Mouse (Mus musculus): ENCODE measurements around the gene Sarm1. TPM values are rescaled to one million over a fixed set of nuclear protein-coding genes. Genes with fewer than 3 reads are reported as not detected.

Gene Sarm1
- polyA plus RNA-seq, 1 experiment: 2.5 TPM

DNA sequence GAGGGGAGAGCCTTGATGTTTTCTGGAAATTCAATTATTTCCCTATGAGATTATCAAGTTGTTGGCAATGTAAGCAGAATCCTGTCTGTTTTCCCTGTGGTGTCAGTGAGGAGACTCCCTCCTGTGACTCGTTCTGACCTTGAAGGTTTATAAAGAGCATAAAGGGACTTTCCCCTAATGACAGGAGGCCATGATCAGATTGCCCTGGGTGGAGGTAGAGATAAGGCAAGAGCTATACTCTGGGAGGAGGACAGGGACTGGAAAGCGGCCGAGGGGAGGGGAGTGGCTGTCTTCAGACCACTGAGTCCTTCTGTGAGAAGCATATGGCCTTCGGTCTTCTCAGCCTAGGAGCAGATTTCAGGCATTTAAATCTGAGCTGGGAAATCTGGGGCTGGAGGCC, 63.5 kb downstream of the Sarm1 start:
- Histone ChIP-seq H3K36me3 (ENCODE audit: control insufficient read depth, insufficient read depth, low read length) (no peaks in the 10 kb centered on the region), H3K4me3 (ENCODE audit: control insufficient read depth, low read depth, low read length) (no peak overlapping the region), H3K27me3 (ENCODE audit: control insufficient read depth, insufficient read depth, low read length) (no peaks in the 10 kb centered on the region), H3K4me1 (ENCODE audit: control insufficient read depth, insufficient read depth, low read length) (peaks cover 10% of the 10 kb centered on the region), H3K27ac (ENCODE audit: control insufficient read depth, insufficient read depth, low read depth, low read length) (no peak overlapping the region)
- TF ChIP-seq POLR2A (IDR thresholded peaks at IDR 0.05; ENCODE audit: control insufficient read depth, low read depth, low read length) (no peak), CTCF (IDR thresholded peaks at IDR 0.05; ENCODE audit: control insufficient read depth, insufficient read depth, insufficient replicate concordance, low read depth, low read length) (no peak)

DNA sequence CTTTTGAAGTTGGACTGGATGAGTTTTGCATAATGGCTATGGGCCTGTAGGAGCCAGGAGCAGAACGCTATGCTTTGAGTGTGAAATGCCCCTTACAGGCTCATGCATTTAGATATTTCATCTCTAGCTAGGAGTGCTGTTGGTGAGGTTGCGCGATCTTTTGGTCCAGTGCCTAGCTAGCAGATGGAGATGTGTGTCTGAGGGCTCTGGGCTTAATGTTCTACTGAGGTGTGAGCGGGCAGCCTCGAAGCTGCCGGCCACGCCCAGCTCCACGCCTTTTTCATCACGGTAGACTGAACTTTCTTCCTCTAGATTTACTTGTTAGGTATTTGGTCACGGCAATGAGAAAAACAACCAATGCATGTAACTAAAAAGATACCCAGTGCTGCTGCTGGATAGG, 66.4 kb downstream of the Sarm1 start:
- TF ChIP-seq CTCF (IDR thresholded peaks at IDR 0.05; ENCODE audit: control insufficient read depth, insufficient read depth, insufficient replicate concordance, low read depth, low read length): no peak
- TF ChIP-seq POLR2A (IDR thresholded peaks at IDR 0.05; ENCODE audit: control insufficient read depth, low read depth, low read length): no peak
- no peak overlapping the region for H3K4me3 ChIP-seq (ENCODE audit: control insufficient read depth, low read depth, low read length)
- H3K27ac ChIP-seq (ENCODE audit: control insufficient read depth, insufficient read depth, low read depth, low read length): no peak overlapping the region
- no peaks in the 10 kb centered on the region for H3K36me3 ChIP-seq (ENCODE audit: control insufficient read depth, insufficient read depth, low read length)
- H3K4me1 ChIP-seq (ENCODE audit: control insufficient read depth, insufficient read depth, low read length): peaks cover 8% of the 10 kb centered on the region
- no peaks in the 10 kb centered on the region for H3K27me3 ChIP-seq (ENCODE audit: control insufficient read depth, insufficient read depth, low read length)

DNA sequence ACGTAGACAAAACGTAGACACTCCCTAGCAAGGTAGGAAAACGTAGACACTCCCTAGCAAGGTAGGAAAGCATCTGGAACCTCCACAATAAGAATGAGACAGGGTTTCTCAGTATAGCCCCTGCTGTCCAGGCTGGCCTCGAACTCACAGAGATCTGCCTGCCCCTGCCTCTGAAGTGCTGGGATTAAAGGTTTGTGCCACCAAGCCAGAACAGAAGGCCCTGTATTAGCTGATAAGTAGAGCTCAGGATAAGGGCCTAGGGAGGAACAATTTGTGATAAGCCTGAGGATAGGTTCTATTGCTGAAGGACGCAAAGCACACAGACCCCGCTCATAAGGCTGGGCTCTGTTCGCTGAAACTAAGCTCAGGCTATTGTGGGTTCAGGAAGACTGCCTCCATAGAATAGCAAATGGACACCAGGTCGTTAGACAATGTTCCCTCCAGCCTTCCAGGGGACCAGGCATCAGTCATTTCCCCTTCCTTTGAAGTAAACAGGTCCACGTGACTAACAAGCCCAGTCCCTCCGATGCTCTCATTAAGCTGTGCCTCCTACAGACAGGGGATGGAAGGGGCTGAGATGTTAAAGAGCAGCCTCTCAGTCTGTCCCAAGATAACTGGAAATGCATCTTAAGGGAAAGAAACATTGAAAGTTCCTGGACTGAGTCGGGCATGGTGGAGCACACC, 67.2 kb downstream of the Sarm1 start:
- Histone ChIP-seq H3K4me3 (ENCODE audit: control insufficient read depth, low read depth, low read length) (no peak overlapping the region), H3K27ac (ENCODE audit: control insufficient read depth, insufficient read depth, low read depth, low read length) (no peak overlapping the region), H3K4me1 (ENCODE audit: control insufficient read depth, insufficient read depth, low read length) (no peaks in the 10 kb centered on the region), H3K27me3 (ENCODE audit: control insufficient read depth, insufficient read depth, low read length) (no peaks in the 10 kb centered on the region), H3K36me3 (ENCODE audit: control insufficient read depth, insufficient read depth, low read length) (no peaks in the 10 kb centered on the region)
- TF ChIP-seq CTCF (IDR thresholded peaks at IDR 0.05; ENCODE audit: control insufficient read depth, insufficient read depth, insufficient replicate concordance, low read depth, low read length) (no peak), POLR2A (IDR thresholded peaks at IDR 0.05; ENCODE audit: control insufficient read depth, low read depth, low read length) (no peak)

GRCm38 (mm10) chr11:78428309-78428708, 69.2 kb downstream of the Sarm1 start:
- Histone ChIP-seq H3K4me1 (ENCODE audit: control insufficient read depth, insufficient read depth, low read length) (no peaks in the 10 kb centered on the region), H3K4me3 (ENCODE audit: control insufficient read depth, low read depth, low read length) (no peak overlapping the region), H3K27ac (ENCODE audit: control insufficient read depth, insufficient read depth, low read depth, low read length) (no peak overlapping the region), H3K36me3 (ENCODE audit: control insufficient read depth, insufficient read depth, low read length) (no peaks in the 10 kb centered on the region), H3K27me3 (ENCODE audit: control insufficient read depth, insufficient read depth, low read length) (no peaks in the 10 kb centered on the region)
- TF ChIP-seq POLR2A (IDR thresholded peaks at IDR 0.05; ENCODE audit: control insufficient read depth, low read depth, low read length) (no peak), CTCF (IDR thresholded peaks at IDR 0.05; ENCODE audit: control insufficient read depth, insufficient read depth, insufficient replicate concordance, low read depth, low read length) (no peak)

GRCm38 (mm10) chr11:78427655-78428054, 69.9 kb downstream of the Sarm1 start:
- Histone ChIP-seq H3K4me3 (ENCODE audit: control insufficient read depth, low read depth, low read length) (no peak overlapping the region), H3K4me1 (ENCODE audit: control insufficient read depth, insufficient read depth, low read length) (no peaks in the 10 kb centered on the region), H3K36me3 (ENCODE audit: control insufficient read depth, insufficient read depth, low read length) (no peaks in the 10 kb centered on the region), H3K27ac (ENCODE audit: control insufficient read depth, insufficient read depth, low read depth, low read length) (no peak overlapping the region), H3K27me3 (ENCODE audit: control insufficient read depth, insufficient read depth, low read length) (no peaks in the 10 kb centered on the region)
- no peak for TF ChIP-seq POLR2A (IDR thresholded peaks at IDR 0.05; ENCODE audit: control insufficient read depth, low read depth, low read length)
- no peak for TF ChIP-seq CTCF (IDR thresholded peaks at IDR 0.05; ENCODE audit: control insufficient read depth, insufficient read depth, insufficient replicate concordance, low read depth, low read length)

- Histone ChIP-seq H3K4me1 (ENCODE audit: control insufficient read depth, insufficient read depth, low read length) (no peaks in the 10 kb centered on the region), H3K4me3 (ENCODE audit: control insufficient read depth, low read depth, low read length) (no peak overlapping the region), H3K36me3 (ENCODE audit: control insufficient read depth, insufficient read depth, low read length) (no peaks in the 10 kb centered on the region), H3K27me3 (ENCODE audit: control insufficient read depth, insufficient read depth, low read length) (no peaks in the 10 kb centered on the region), H3K27ac (ENCODE audit: control insufficient read depth, insufficient read depth, low read depth, low read length) (no peak overlapping the region)
- no peak for TF ChIP-seq CTCF (IDR thresholded peaks at IDR 0.05; ENCODE audit: control insufficient read depth, insufficient read depth, insufficient replicate concordance, low read depth, low read length)
- TF ChIP-seq POLR2A (IDR thresholded peaks at IDR 0.05; ENCODE audit: control insufficient read depth, low read depth, low read length): no peak
Measured at GRCm38 (mm10) chr11:78425572-78425971, 72.0 kb downstream of the Sarm1 start.

DNA sequence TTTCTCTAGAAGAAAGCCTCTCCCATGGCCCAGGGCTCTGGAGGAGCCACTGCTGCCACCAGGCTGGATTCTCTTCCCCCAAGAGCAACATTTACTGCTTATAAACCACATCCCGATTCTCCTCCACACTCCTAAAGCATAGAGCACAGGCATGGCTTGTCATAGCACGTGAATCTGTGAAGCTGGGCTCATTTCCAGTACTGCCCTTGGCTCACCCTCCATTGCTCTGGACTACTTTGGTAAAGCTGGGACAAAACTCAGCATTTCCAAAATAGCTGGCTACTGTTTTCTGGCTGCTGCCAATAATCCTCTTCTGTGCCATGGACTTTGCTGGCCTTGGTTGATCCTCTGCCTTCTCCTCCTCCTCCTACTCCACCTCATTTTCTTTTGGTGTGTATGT, 73.2 kb downstream of the Sarm1 start:
- no peak for TF ChIP-seq POLR2A (IDR thresholded peaks at IDR 0.05; ENCODE audit: control insufficient read depth, low read depth, low read length)
- no peak for TF ChIP-seq CTCF (IDR thresholded peaks at IDR 0.05; ENCODE audit: control insufficient read depth, insufficient read depth, insufficient replicate concordance, low read depth, low read length)
- H3K4me3 ChIP-seq (ENCODE audit: control insufficient read depth, low read depth, low read length): no peak overlapping the region
- no peaks in the 10 kb centered on the region for H3K27me3 ChIP-seq (ENCODE audit: control insufficient read depth, insufficient read depth, low read length)
- no peaks in the 10 kb centered on the region for H3K36me3 ChIP-seq (ENCODE audit: control insufficient read depth, insufficient read depth, low read length)
- H3K27ac ChIP-seq (ENCODE audit: control insufficient read depth, insufficient read depth, low read depth, low read length): no peak overlapping the region
- no peaks in the 10 kb centered on the region for H3K4me1 ChIP-seq (ENCODE audit: control insufficient read depth, insufficient read depth, low read length)

Other genes with a start within 250 kb of the Sarm1 start
- 125 and 133 TPM in 2 replicates for gene 2610507B11Rik, start 236.0 kb downstream of the Sarm1 start, polyA plus RNA-seq (2012; rRNA removed)
- gene BC030499, start 206.9 kb downstream of the Sarm1 start, polyA plus RNA-seq (2012; rRNA removed): 0.22 and 0.28 TPM in 2 replicates
- 54.3 and 56.0 TPM in 2 replicates for gene Spag5, start 196.2 kb downstream of the Sarm1 start, polyA plus RNA-seq (2012; rRNA removed)
- 5.8 and 7.4 TPM in 2 replicates for gene Aldoc, start 174.8 kb downstream of the Sarm1 start, polyA plus RNA-seq (2012; rRNA removed)
- 57.4 and 69.7 TPM in 2 replicates for gene Pigs, start 169.3 kb downstream of the Sarm1 start, polyA plus RNA-seq (2012; rRNA removed)
- 47.2 and 66.7 TPM in 2 replicates for gene Unc119, start 154.3 kb downstream of the Sarm1 start, polyA plus RNA-seq (2012; rRNA removed)
- gene Foxn1, start 111.2 kb downstream of the Sarm1 start, polyA plus RNA-seq (2012; rRNA removed): not detected in 2 replicates
- 2.8 and 3.1 TPM in 2 replicates for gene Slc13a2, start 75.5 kb downstream of the Sarm1 start, polyA plus RNA-seq (2012; rRNA removed)
- 7.7 and 7.8 TPM in 2 replicates for gene Slc46a1, start 32.1 kb downstream of the Sarm1 start, polyA plus RNA-seq (2012; rRNA removed)
- 0.77 and 0.78 TPM in 2 replicates for gene Vtn, start 1.3 kb upstream of the Sarm1 start, polyA plus RNA-seq (2012; rRNA removed)
- not detected in 2 replicates for gene Sebox, start 5.7 kb upstream of the Sarm1 start, polyA plus RNA-seq (2012; rRNA removed)
- 16.0 and 19.2 TPM in 2 replicates for gene Tmem199, start 14.4 kb upstream of the Sarm1 start, polyA plus RNA-seq (2012; rRNA removed)
- 111 and 129 TPM in 2 replicates for gene Poldip2, start 14.4 kb upstream of the Sarm1 start, polyA plus RNA-seq (2012; rRNA removed)
- gene Tnfaip1, start 38.6 kb upstream of the Sarm1 start, polyA plus RNA-seq (2012; rRNA removed): 9.8 and 10.0 TPM in 2 replicates
- gene Ift20, start 38.6 kb upstream of the Sarm1 start, polyA plus RNA-seq (2012; rRNA removed): 62.1 and 64.8 TPM in 2 replicates
- 491 and 534 TPM in 2 replicates for gene Tmem97, start 53.0 kb upstream of the Sarm1 start, polyA plus RNA-seq (2012; rRNA removed)
- 10.8 and 12.0 TPM in 2 replicates for gene Nlk, start 199.6 kb upstream of the Sarm1 start, polyA plus RNA-seq (2012; rRNA removed)